Mouse (Mus musculus) skeletal muscle tissue, adult 2 months (tissue): ENCODE data around the gene Itgam.
"Not testable (repeated sequence)": the region's sequence is repeated elsewhere in the genome, so short reads cannot be mapped to it uniquely, and the experiment has no call there.

Source experiments
- DNase-seq: peaks from one replicate; pipeline ENCODE4 v3.0.0-alpha.2; 2012; ENCODE audit warnings: low read depth, low spot score

Itgam gene

DNA sequence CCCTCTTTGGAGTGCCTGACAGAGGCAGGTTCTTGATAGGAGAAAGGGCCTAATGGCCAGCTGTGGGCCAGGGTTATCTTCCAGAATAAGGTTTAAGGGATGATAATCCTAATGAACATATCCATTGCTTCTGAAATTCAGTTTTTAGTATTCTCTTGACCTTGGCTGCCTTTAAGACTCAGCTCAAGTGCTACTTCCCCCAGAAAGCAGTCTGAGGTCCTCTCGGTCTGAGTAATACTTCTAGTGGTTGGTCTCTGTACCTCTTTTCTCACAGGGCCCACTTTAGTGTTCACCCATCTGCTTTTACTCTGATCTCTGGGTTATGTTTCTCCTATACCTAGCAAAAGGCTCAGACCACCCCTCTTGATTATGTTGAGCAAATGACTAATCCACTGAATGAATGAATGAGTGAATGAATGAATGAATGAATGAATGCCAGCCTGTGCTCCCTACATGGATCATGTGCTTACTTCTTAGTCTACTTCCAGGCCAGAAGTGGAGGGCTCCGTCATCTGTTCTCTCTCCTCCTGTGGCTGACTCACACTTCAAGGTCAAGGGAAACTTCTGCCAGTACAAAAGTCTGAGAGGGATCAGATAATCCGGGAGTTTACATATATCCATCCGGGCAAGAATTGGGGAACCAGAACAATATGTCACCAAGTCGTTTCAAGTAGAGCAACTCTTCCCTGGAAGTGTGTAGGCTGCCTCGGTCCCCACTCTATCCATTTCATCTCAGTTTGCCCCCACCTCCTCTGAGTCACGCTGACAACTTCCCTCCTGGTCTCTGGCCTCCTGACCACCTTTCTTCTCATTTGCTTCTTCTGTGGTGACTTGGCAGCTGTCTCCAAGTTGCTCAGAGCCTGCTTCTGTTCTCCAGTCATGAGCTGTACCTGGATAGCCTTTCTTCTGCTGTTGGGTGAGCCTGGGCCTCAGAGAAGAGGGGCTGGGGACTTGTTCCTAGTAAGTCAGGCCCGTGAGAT, 66.6 kb downstream of the Itgam start, which contains the start of gene Itgax:
TSS of gene Itgax (plus strand) at position 807 of the 980 bp plus-strand sequence.
- no peak for DNase-seq

- DNase-seq, result no peak
Measured at GRCm38 (mm10) chr7:128132148-128132547, 69.7 kb downstream of the Itgam start.

DNA sequence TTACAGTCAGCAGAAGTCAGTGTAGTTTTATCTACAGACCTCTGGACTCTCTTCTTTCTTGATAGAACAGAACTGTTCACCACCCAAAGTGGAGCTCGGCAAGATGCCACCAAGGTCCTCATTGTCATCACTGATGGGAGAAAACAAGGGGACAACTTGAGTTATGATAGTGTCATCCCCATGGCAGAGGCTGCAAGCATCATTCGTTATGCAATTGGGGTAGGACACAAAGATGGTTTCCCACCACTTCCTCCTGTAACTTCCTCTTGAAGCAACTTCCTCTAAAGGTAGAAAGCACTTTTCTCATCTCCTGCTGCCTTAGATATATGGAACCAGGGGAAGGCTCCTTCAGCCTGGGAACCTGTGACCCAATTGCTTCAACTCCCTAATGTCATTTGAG, 71.2 kb downstream of the Itgam start:
- peak; percentile 18 for DNase-seq

DNA sequence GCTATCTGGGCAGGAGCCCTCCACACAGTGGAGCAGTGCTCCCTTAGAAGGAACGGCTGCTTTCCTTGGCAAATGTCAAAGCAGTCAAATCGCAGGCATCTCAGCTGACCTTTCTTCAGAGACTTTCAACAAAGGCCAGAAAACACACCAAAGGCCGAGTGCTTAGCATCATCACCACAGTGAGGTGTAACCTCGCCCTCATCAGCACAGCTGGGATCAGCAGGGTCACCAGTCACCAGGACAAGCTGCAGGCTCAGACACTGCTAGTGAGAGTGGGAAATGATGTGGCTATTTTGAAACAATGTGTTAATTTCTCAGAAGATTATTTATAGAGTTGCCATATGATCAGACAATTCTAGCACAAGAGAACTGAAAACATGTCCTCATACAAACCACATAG, 74.5 kb downstream of the Itgam start:
- no peak for DNase-seq

DNA sequence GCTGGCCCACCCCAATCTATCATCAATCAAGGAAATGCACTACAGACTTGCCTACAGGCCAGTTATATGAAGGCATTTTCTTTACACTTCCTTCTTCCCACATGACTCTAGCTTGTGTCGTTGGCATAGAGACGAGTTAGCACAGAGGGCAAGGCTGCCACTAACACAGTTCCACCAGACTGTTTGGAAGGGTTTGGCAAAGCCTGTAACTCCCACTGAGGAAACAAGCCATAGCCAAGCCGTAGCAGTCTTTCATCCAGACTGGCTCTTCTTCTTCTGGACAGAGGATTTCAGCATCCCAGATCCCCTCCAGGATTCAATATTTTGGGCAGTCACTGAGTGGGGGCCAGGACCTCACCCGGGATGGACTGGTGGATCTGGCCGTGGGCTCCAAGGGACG, 77.2 kb downstream of the Itgam start:
- no peak for DNase-seq

GRCm38 (mm10) chr7:128150970-128151369, 88.5 kb downstream of the Itgam start:
- no peak for DNase-seq

- DNase-seq, result no peak
Measured at GRCm38 (mm10) chr7:128154076-128154475, 91.6 kb downstream of the Itgam start, which contains the start of gene Itgad. Gene Itgad, plus strand, starts transcription at chr7:128154376.

DNA sequence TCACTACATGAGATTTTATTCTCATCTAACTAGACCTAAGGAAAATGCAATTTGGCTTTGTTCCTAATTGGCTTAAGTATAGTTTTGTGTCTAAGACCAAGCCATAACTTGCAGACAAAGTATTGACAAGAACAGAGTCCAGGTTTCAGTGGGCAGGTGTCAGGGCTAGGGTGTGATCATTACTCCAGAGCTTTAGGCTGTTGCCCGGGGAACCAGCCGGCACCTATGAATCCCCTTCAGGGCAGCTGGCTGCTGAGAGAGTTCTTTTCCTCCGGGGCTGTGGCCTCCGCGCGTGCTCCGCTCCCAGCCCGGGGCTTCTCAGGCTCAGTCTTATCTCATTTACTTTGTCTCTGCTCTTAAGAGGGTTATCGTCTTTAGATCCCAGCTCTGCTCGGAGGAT, 92.5 kb downstream of the Itgam start:
- no peak for DNase-seq

DNA sequence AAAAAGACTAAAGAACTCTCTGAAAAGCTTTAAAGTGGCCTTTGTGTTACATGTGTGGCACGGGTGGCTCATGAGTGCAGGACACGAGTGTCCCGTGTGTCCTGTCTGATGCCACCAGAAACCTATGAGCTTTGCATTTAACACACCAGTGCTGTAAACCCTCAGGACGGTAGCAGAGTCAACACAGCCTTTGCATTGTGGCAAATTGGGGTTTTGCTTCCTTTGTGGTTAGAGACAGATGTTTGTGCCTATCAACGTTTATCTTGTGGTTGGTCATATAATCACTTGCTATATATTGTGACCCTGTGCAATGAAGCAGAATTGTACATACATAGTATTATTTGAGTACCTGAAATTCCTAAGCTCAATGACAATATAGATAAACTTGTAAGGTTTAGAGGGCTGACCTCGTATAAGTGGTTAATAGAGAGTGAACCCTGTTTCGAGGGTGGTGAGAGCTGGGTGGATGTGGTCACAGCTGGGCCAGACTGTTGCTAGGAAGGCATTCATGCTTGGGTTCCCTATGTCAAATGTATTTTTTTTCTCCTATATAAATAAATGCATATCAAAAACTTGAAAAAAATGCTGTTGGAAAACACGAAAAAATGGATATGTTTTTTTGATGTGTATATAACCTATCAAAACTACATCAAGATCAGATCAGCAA, 96.4 kb downstream of the Itgam start:
- not testable (repeated sequence) for DNase-seq

GRCm38 (mm10) chr7:128164001-128164400, 101.6 kb downstream of the Itgam start:
- DNase-seq, result no peak

GRCm38 (mm10) chr7:128166391-128166790, 104.0 kb downstream of the Itgam start:
- no peak for DNase-seq
